In genomic region chr13:28859829-28860427, GRCm38 (mm10) we compare ENCODE assay signal across 16 mouse cellular contexts.
DNase-seq lines count a peak whose midpoint lies in the region; ATAC-seq lines count a peak whose summit lies in the region.
"Had no signal": no experiment of that assay in that cellular context is flagged by ENCODE, and none has a peak within 500 bp of the region (broad histone marks: within the 10 kb centered on the region; RNA-seq: fewer than 3 reads in every experiment).

No protein-coding gene starts in this region.

- no peak for DNase-seq in heart, adult 11 months
- no peak for DNase-seq in neural tube, embryonic 11.5 days (ENCODE audit: low spot score)
- no peak for DNase-seq in neural tube, embryonic 10.5 days (ENCODE audit: extremely low spot score, low spot score)
- no peak for DNase-seq in layer of hippocampus, postnatal 10 days (ENCODE audit: low spot score in 2 of 2)
- no peak for DNase-seq in kidney, adult 18-20 months
- DNase-seq: adrenal gland, postnatal 10 days; cerebellum, adult 9-11 months; heart, adult 2 months; kidney, postnatal 36 days; layer of hippocampus, postnatal 36 days; right cerebral cortex, postnatal 25 days; thymus, adult 18-20 months had no signal

- WGBS in heart, embryonic 13.5 days: 61% methylated on average over 11 of the region's 11 CpGs
- WGBS in neural tube, embryonic 11.5 days: 50% methylated on average over 11 of the region's 11 CpGs
- 35% methylated on average over 11 of the region's 11 CpGs for WGBS in hindbrain, embryonic 16.5 days

- no peak overlapping the region for H3K9ac ChIP-seq in heart, embryonic 13.5 days
- no peak overlapping the region for H3K9ac ChIP-seq in neural tube, embryonic 11.5 days (ENCODE audit: low read length)
- peak overlapping the region; percentile 17; the same call in 1 of the 2 replicates for H3K9ac ChIP-seq in hindbrain, embryonic 16.5 days (ENCODE audit: low read depth, low read length)

- no peaks in the 10 kb centered on the region for H3K27me3 ChIP-seq in heart, embryonic 13.5 days (replicated peaks)
- H3K27me3 ChIP-seq in neural tube, embryonic 11.5 days (ENCODE audit: control insufficient read depth, insufficient read depth, low read length): no peaks in the 10 kb centered on the region
- H3K27me3 ChIP-seq in hindbrain, embryonic 16.5 days (replicated peaks; ENCODE audit: control insufficient read depth, insufficient read depth, low read length): no peaks in the 10 kb centered on the region

- ATAC-seq in heart, embryonic 13.5 days (ENCODE audit: extremely low read depth, insufficient number of reproducible peaks, low FRiP score, low TSS enrichment): no peak
- ATAC-seq in neural tube, embryonic 11.5 days (ENCODE audit: insufficient read depth, low FRiP score, low TSS enrichment): peak; percentile 48; the same call in 1 of the 2 replicates
- ATAC-seq in hindbrain, embryonic 16.5 days: peak; percentile 85
- no peak for ATAC-seq in CD4-positive, CD25-positive, alpha-beta regulatory T cell, adult 4 months
- ATAC-seq: intestine, embryonic 16.5 days had no signal

- H3K9me3 ChIP-seq in heart, embryonic 13.5 days: no peaks in the 10 kb centered on the region
- H3K9me3 ChIP-seq in neural tube, embryonic 11.5 days (ENCODE audit: control insufficient read depth, low read length): no peaks in the 10 kb centered on the region
- no peaks in the 10 kb centered on the region for H3K9me3 ChIP-seq in hindbrain, embryonic 16.5 days (ENCODE audit: control insufficient read depth, low read length)

- H3K4me1 ChIP-seq in heart, embryonic 13.5 days: peaks cover 7% of the 10 kb centered on the region
- 0 out of 2 replicates have a peak, but pooled peaks cover 7% of the 10 kb centered on the region for H3K4me1 ChIP-seq in neural tube, embryonic 11.5 days (ENCODE audit: control insufficient read depth, insufficient read depth, low read length)
- peaks cover 6% of the 10 kb centered on the region for H3K4me1 ChIP-seq in hindbrain, embryonic 16.5 days (ENCODE audit: control insufficient read depth, insufficient read depth, low read depth, low read length)

- peaks cover 10% of the 10 kb centered on the region; the same call in 1 of the 2 replicates for H3K36me3 ChIP-seq in heart, embryonic 13.5 days
- H3K36me3 ChIP-seq in neural tube, embryonic 11.5 days (ENCODE audit: control insufficient read depth, insufficient read depth, low read length): peaks cover 2% of the 10 kb centered on the region; the same call in 1 of the 2 replicates
- no peaks in the 10 kb centered on the region for H3K36me3 ChIP-seq in hindbrain, embryonic 16.5 days (ENCODE audit: control insufficient read depth, insufficient read depth, low read length)

- H3K4me3 ChIP-seq in heart, embryonic 13.5 days: no peak overlapping the region
- no peak overlapping the region for H3K4me3 ChIP-seq in neural tube, embryonic 11.5 days (ENCODE audit: low read depth, low read length)
- no peak overlapping the region for H3K4me3 ChIP-seq in hindbrain, embryonic 16.5 days (ENCODE audit: low read length)
- H3K4me3 ChIP-seq: heart, adult 2 months had no signal

- 0 out of 2 replicates have a peak overlapping the region, but pooled peaks have one; percentile 15 for H3K27ac ChIP-seq in heart, embryonic 13.5 days (replicated peaks)
- no peak overlapping the region for H3K27ac ChIP-seq in neural tube, embryonic 11.5 days (ENCODE audit: low read depth, low read length)
- no peak overlapping the region for H3K27ac ChIP-seq in hindbrain, embryonic 16.5 days (ENCODE audit: low read depth, low read length)
- H3K27ac ChIP-seq: heart, adult 2 months had no signal

- no peak overlapping the region for H3K4me2 ChIP-seq in heart, embryonic 13.5 days
- H3K4me2 ChIP-seq in neural tube, embryonic 11.5 days (ENCODE audit: low read depth): no peak overlapping the region
- H3K4me2 ChIP-seq in hindbrain, embryonic 16.5 days (ENCODE audit: low read length): no peak overlapping the region

Comparison
In these comparisons a context has a peak if more than half of its experiments do, and no peak if none do; other contexts are left out.
1. ATAC-seq: peak in neural tube, embryonic 11.5 days (single experiment) and hindbrain, embryonic 16.5 days (single experiment); none in heart, embryonic 13.5 days (single experiment) and CD4-positive, CD25-positive, alpha-beta regulatory T cell, adult 4 months (single experiment).